Mouse (Mus musculus) bone marrow, adult 2 months (tissue): ENCODE measurements around the gene Ntn4.

Source experiments
- CTCF ChIP-seq: fragments of 200-500 bp; IDR thresholded peaks from 2 replicates; pipeline ENCODE4 v1.5.1; 2011; ENCODE audit warnings: low read length, control low read depth; ENCODE audit not compliant: control insufficient read depth, insufficient read depth
- POLR2A ChIP-seq: fragments of 200-500 bp; IDR thresholded peaks from 2 replicates; pipeline ENCODE4 v1.6.1; 2011; ENCODE audit warnings: low read depth, mild to moderate bottlenecking, control low read depth, low read length, borderline replicate concordance; ENCODE audit not compliant: control insufficient read depth

DNA sequence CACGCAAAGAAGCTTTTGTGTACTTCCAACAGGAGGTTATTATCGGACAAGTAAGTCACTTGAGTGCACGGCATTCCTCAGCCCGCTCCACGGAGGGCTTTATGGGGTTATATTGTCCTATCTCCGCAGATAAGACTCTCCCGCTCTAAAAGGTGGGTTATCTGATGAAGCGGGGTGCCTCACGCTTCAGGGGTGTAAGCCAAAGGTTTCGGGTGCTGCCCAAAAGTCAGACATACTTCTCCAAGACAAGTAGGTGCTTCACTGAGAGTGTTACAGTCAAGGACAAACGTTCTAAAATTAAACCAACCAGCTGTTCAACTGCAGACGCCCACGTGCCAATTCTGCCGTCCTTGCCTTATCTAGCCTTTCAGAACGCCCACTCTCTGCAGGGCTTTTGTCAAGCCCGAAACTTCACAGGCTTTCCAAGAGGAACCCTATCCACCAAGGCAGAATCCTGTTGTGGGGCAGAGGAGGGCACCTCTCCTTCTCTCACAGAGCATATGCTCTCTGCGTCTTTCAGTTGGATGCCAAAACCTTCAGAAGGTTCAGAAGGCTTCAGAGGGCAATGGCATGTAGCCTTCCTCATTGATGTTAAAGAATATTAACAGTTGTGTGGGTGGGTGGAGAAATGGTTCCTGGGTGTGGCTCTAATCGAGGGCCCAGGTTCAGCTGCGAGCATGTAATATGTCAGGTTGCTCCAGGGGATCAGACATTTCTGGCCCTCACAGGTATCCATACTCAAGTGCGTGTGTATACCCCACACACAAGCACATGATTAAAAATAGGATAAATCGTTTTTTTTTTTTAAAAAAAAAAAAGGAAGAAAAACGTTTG lies 32.4 kb downstream of the Ntn4 start:
- TF ChIP-seq POLR2A = no peak
- no peak for TF ChIP-seq CTCF
